Mouse (Mus musculus): ENCODE measurements at regions not wholly inside any gene's neighbourhood (a gene's known extent, or its start where the extent isn't known, plus 50 kb on each side); places are given as distances from the start of the nearest gene placed in this dataset.
A peak's percentile ranks its signal among the peaks of the same experiment; 100 is the strongest.

GRCm38 (mm10) chr7:82972214-82973006 lies 105.3 kb downstream of the Mex3b start:
- H3K4me3 ChIP-seq = no peak overlapping the region
- H3K9me3 ChIP-seq = no peaks in the 10 kb centered on the region
- H3K4me1 ChIP-seq = peaks cover 11% of the 10 kb centered on the region; the same call in 1 of the 2 replicates
- no peak for ATAC-seq (replicated peaks)
- 49% methylated on average over 12 of the region's 12 CpGs for WGBS
- no peak overlapping the region for H3K4me2 ChIP-seq (replicated peaks)
- H3K36me3 ChIP-seq = no peaks in the 10 kb centered on the region
- 0 out of 2 replicates have a peak overlapping the region, but pooled peaks have one; percentile 11 for H3K27ac ChIP-seq (replicated peaks)
- no peak overlapping the region for H3K9ac ChIP-seq (replicated peaks)
- no peaks in the 10 kb centered on the region for H3K27me3 ChIP-seq

GRCm38 (mm10) chr7:82990708-82991107 lies 123.6 kb downstream of the Mex3b start:
- Histone ChIP-seq H3K27ac (replicated peaks) (no peak overlapping the region), H3K27me3 (no peaks in the 10 kb centered on the region), H3K4me3 (no peak overlapping the region), H3K36me3 (no peaks in the 10 kb centered on the region), H3K4me1 (no peaks in the 10 kb centered on the region), H3K4me2 (replicated peaks) (no peak overlapping the region), H3K9me3 (no peaks in the 10 kb centered on the region), H3K9ac (replicated peaks) (no peak overlapping the region)
- no peak for ATAC-seq (replicated peaks)

- Histone ChIP-seq H3K9ac (replicated peaks) (no peak overlapping the region), H3K27me3 (no peaks in the 10 kb centered on the region), H3K4me3 (no peak overlapping the region), H3K27ac (replicated peaks) (no peak overlapping the region), H3K4me2 (replicated peaks) (no peak overlapping the region), H3K4me1 (no peaks in the 10 kb centered on the region), H3K36me3 (no peaks in the 10 kb centered on the region), H3K9me3 (no peaks in the 10 kb centered on the region)
- WGBS = 85% methylated on average over 5 of the region's 5 CpGs
- ATAC-seq (replicated peaks) = no peak
Observed at GRCm38 (mm10) chr7:82993136-82993535, 126.0 kb downstream of the Mex3b start.

GRCm38 (mm10) chr7:82998848-82999247 lies 131.7 kb downstream of the Mex3b start:
- no peak for ATAC-seq (replicated peaks)
- Histone ChIP-seq H3K4me2 (replicated peaks) (no peak overlapping the region), H3K27me3 (no peaks in the 10 kb centered on the region), H3K9ac (replicated peaks) (no peak overlapping the region), H3K9me3 (no peaks in the 10 kb centered on the region), H3K4me3 (no peak overlapping the region), H3K27ac (replicated peaks) (no peak overlapping the region), H3K36me3 (no peaks in the 10 kb centered on the region), H3K4me1 (no peaks in the 10 kb centered on the region)
- 83% methylated on average over 2 of the region's 2 CpGs for WGBS

GRCm38 (mm10) chr7:83007540-83007939 lies 140.4 kb downstream of the Mex3b start:
- Histone ChIP-seq H3K4me1 (no peaks in the 10 kb centered on the region), H3K27me3 (no peaks in the 10 kb centered on the region), H3K9me3 (no peaks in the 10 kb centered on the region), H3K36me3 (no peaks in the 10 kb centered on the region), H3K4me2 (replicated peaks) (no peak overlapping the region), H3K27ac (replicated peaks) (no peak overlapping the region), H3K4me3 (no peak overlapping the region), H3K9ac (replicated peaks) (no peak overlapping the region)
- 90% methylated on average over 4 of the region's 4 CpGs for WGBS
- no peak for ATAC-seq (replicated peaks)

GRCm38 (mm10) chr7:83012145-83012544 lies 145.0 kb downstream of the Mex3b start:
- H3K4me2 ChIP-seq (replicated peaks) = no peak overlapping the region
- H3K9me3 ChIP-seq = no peaks in the 10 kb centered on the region
- WGBS = 70% methylated on average over 2 of the region's 2 CpGs
- ATAC-seq (replicated peaks) = no peak
- no peaks in the 10 kb centered on the region for H3K36me3 ChIP-seq
- no peak overlapping the region for H3K27ac ChIP-seq (replicated peaks)
- H3K4me1 ChIP-seq = peaks cover 10% of the 10 kb centered on the region
- no peaks in the 10 kb centered on the region for H3K27me3 ChIP-seq
- no peak overlapping the region for H3K9ac ChIP-seq (replicated peaks)
- no peak overlapping the region for H3K4me3 ChIP-seq

- WGBS = 19% methylated on average over 7 of the region's 7 CpGs
- no peaks in the 10 kb centered on the region for H3K36me3 ChIP-seq
- peak overlapping the region; percentile 19; the same call in 1 of the 2 replicates for H3K27ac ChIP-seq (replicated peaks)
- H3K9me3 ChIP-seq = no peaks in the 10 kb centered on the region
- H3K4me1 ChIP-seq = peaks cover 10% of the 10 kb centered on the region
- no peaks in the 10 kb centered on the region for H3K27me3 ChIP-seq
- no peak overlapping the region for H3K9ac ChIP-seq (replicated peaks)
- ATAC-seq (replicated peaks) = no peak
- H3K4me3 ChIP-seq = no peak overlapping the region
- no peak overlapping the region for H3K4me2 ChIP-seq (replicated peaks)
Observed at GRCm38 (mm10) chr7:83014725-83015690, 147.9 kb downstream of the Mex3b start.

- peaks cover 10% of the 10 kb centered on the region for H3K4me1 ChIP-seq
- H3K27ac ChIP-seq (replicated peaks) = peak overlapping the region; percentile 19; the same call in 1 of the 2 replicates
- ATAC-seq (replicated peaks) = peak; percentile 51; the same call in 1 of the 2 replicates
- no peak overlapping the region for H3K9ac ChIP-seq (replicated peaks)
- no peak overlapping the region for H3K4me2 ChIP-seq (replicated peaks)
- no peaks in the 10 kb centered on the region for H3K9me3 ChIP-seq
- no peaks in the 10 kb centered on the region for H3K27me3 ChIP-seq
- no peaks in the 10 kb centered on the region for H3K36me3 ChIP-seq
- H3K4me3 ChIP-seq = no peak overlapping the region
- 14% methylated on average over 4 of the region's 4 CpGs for WGBS
Observed at GRCm38 (mm10) chr7:83015756-83016155, 148.6 kb downstream of the Mex3b start.

- peaks cover 10% of the 10 kb centered on the region for H3K4me1 ChIP-seq
- H3K4me3 ChIP-seq = no peak overlapping the region
- no peak overlapping the region for H3K9ac ChIP-seq (replicated peaks)
- H3K27me3 ChIP-seq = no peaks in the 10 kb centered on the region
- H3K9me3 ChIP-seq = no peaks in the 10 kb centered on the region
- no peak overlapping the region for H3K4me2 ChIP-seq (replicated peaks)
- ATAC-seq (replicated peaks) = no peak
- H3K27ac ChIP-seq (replicated peaks) = no peak overlapping the region
- no peaks in the 10 kb centered on the region for H3K36me3 ChIP-seq
- 73% methylated on average over 4 of the region's 4 CpGs for WGBS
Observed at GRCm38 (mm10) chr7:83016566-83016965, 149.4 kb downstream of the Mex3b start.

- Histone ChIP-seq H3K27ac (replicated peaks) (no peak overlapping the region), H3K27me3 (no peaks in the 10 kb centered on the region), H3K4me1 (peaks cover 3% of the 10 kb centered on the region), H3K4me3 (no peak overlapping the region), H3K4me2 (replicated peaks) (no peak overlapping the region), H3K9me3 (no peaks in the 10 kb centered on the region), H3K36me3 (no peaks in the 10 kb centered on the region), H3K9ac (replicated peaks) (no peak overlapping the region)
- ATAC-seq (replicated peaks) = no peak
- 85% methylated on average over 2 of the region's 2 CpGs for WGBS
Observed at GRCm38 (mm10) chr7:83020584-83020983, 153.5 kb downstream of the Mex3b start.

- no peak overlapping the region for H3K27ac ChIP-seq (replicated peaks)
- H3K4me3 ChIP-seq = no peak overlapping the region
- no peaks in the 10 kb centered on the region for H3K27me3 ChIP-seq
- no peak overlapping the region for H3K9ac ChIP-seq (replicated peaks)
- no peaks in the 10 kb centered on the region for H3K4me1 ChIP-seq
- H3K36me3 ChIP-seq = no peaks in the 10 kb centered on the region
- no peak overlapping the region for H3K4me2 ChIP-seq (replicated peaks)
- H3K9me3 ChIP-seq = no peaks in the 10 kb centered on the region
- 88% methylated on average over 1 of the region's 1 CpGs for WGBS
- no peak for ATAC-seq (replicated peaks)
Observed at GRCm38 (mm10) chr7:83023990-83024389, 156.9 kb downstream of the Mex3b start.

GRCm38 (mm10) chr7:83031101-83031500 lies 164.0 kb downstream of the Mex3b start:
- Histone ChIP-seq H3K4me2 (replicated peaks) (no peak overlapping the region), H3K9me3 (no peaks in the 10 kb centered on the region), H3K4me3 (no peak overlapping the region), H3K27me3 (no peaks in the 10 kb centered on the region), H3K36me3 (no peaks in the 10 kb centered on the region), H3K4me1 (no peaks in the 10 kb centered on the region; the same call in 1 of the 2 replicates), H3K27ac (replicated peaks) (no peak overlapping the region), H3K9ac (replicated peaks) (no peak overlapping the region)
- ATAC-seq (replicated peaks) = no peak
- 83% methylated on average over 2 of the region's 2 CpGs for WGBS
